Mouse (Mus musculus): ENCODE results near the gene Efcab11.
A peak's percentile ranks its signal among the peaks of the same experiment; 100 is the strongest.

Gene Efcab11

DNA sequence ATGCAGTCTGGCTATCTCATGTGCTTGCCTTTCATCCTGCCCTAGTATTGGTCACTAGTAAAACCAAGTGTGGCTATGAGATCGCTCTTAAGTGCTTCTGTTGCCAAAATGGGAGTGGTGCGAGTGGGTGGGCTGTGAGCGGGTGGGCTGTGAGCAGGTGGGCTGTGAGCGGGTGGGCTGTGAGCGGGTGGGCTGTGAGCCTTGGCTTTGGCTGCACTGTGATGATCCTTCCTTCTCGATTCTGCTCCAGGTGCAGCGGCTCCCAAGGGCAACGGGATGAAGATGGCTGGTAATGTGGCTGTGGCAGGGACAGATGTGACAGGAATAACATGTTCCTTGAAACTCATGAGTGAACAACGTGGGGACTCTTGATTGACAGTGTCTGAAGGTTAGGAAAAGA, 128.0 kb downstream of the Efcab11 start:
- no peak for DNase-seq (ENCODE audit: low spot score in 2 of 2)

DNA sequence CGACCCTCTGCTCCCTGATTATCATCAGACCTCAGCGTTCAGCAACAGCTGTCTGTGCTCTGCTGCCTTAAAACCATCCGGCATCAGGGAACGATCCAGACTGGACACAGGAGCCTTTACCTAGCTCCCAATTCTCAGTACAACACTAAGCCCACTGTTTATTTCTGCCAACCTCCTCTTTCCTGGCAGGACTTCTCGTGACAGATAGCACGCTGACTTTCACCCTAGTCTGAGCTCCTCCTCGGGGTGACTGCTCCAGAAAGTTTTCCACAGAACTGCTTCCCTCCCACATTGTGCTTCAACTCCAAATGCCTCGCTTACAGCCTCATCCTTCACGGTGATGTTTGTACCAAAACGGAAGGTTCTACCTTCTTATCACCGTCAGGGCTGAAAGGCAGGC, 131.3 kb downstream of the Efcab11 start:
- no peak for DNase-seq (ENCODE audit: low spot score in 2 of 2)

DNA sequence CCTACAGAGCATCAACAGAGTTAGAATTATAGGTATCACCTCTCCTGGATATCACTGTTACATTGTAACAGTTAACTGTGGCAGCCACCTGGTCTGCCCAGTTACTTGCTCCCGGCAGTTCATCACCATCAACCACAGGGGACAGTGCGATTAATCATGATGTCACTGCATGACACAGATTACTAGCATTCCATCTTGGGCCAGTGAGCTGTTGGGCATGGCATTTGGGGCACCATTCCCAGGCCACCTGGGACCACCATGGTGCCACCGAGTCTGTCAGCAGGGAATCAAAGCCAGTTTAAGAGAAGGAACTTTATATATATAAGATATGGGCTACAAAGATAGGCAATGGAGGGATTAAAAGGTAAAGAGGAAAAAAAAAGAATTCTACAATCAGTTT, 134.8 kb downstream of the Efcab11 start:
- DNase-seq (ENCODE audit: low spot score in 2 of 2), result no peak

DNA sequence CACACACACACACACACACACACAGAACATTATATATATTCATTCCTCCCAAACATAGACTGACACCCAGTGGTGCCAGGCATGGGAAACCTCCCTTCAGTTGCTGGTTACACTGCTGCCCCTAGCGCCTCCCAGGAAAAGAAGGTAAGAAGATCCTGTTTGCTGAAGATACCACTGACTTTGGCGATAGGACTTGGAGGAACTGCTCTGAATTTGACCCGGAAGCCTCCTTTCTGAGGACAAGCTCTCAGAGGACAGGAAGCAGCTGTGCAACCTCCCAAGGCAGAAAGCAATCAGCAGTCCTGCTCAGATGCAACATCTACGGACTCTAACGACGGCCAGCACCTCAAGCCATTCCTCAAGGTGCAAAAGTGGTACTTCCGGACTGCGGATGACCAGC, 142.6 kb downstream of the Efcab11 start:
- DNase-seq (ENCODE audit: low spot score in 2 of 2), result no peak

DNA sequence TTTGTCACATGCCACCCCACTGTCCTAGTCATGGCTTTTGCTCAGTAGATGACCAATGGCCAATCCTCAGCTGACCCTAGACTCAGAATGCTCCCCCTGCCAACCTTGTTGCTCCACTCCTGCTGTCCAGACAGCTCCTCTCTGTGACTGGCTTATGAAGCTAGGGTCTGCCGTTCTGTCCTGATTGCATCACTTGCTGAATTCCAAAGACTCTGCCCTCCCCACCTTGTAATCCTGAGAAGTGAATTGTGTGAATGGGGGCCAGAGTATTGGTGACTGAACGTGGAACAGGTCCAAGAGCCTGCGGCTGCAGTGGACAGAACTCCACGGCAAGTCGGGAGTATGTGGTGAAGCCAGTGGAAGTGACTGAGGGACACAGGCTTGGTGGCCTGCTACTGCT, 145.0 kb downstream of the Efcab11 start:
- no peak for DNase-seq (ENCODE audit: low spot score in 2 of 2)

DNA sequence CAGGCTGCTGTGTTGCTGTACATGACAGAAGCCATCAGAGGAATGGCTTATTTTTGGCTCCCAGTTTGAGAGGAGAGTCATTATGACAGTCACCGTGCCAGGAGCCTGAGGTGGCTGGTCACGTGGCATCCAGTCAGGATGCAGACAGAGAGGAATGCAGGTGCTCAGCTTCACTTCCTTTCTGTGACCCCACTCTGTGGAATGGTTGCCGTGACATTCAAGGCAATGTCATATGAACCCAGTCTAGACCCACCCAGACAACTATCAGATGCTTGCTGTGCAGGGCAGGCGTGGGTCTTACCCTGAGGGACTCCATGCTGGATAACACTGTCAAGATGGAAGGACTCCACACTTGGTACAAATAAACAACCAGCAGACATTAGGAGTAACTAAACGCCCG, 146.0 kb downstream of the Efcab11 start:
- no peak for DNase-seq (ENCODE audit: low spot score in 2 of 2)

DNA sequence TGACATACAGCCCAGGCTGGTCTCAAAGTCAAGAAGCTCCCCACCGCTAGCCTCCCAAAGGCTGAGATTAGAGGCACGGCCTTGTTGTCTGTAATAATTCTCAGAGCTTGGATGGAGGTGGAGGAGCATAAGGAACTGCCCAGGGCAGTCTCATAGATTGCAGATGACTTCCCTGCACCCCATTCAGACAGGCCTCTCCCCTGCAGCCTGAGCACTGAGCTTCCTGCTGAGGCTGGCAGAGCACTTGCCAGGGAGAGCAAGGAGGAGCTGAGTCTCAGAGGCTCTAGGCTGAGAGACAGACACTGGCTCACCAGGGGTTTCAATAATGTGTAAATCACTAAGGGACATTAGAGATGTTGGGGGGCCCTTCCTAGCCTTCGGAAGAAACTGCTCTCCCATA, 147.3 kb downstream of the Efcab11 start:
- DNase-seq (ENCODE audit: low spot score in 2 of 2), result no peak

DNA sequence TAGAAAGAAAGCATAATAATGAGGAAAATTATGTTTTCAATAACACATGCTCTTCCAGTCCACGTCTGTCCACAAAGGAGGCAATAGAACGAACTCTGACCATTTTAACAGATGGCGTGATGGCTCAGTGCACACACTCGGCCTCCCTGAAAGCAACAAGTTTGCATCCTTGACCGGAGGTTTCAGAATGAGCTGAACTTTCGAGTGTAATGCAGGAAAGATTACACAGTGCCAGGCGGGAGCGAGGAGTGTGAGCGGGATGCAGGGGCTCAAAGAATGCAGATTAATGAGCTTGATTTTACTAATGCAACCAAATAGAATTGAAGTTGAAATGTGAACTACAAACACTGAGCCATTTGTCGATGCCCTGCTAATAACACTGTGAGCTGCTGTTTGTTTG, 149.1 kb downstream of the Efcab11 start:
- DNase-seq (ENCODE audit: low spot score in 2 of 2), result no peak

DNA sequence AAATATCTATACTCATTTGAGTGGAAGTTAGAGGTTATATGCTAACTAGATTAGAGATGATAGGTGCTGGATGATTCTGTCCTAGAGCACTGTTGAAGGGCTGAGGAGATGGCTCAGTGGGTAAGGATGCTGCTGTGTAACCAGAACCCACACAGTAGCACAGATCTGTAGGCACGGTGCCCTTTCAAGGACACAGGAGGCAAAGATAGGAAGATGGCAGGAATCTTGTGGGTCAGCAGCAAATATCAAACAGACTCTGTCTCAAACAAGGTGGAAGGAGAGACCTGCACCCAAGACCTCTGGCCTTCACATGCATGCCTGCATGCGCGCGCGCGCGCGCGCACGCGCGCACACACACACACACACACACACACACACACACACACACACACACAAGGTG, 160.0 kb downstream of the Efcab11 start:
- DNase-seq (ENCODE audit: low spot score in 2 of 2), result no peak

DNA sequence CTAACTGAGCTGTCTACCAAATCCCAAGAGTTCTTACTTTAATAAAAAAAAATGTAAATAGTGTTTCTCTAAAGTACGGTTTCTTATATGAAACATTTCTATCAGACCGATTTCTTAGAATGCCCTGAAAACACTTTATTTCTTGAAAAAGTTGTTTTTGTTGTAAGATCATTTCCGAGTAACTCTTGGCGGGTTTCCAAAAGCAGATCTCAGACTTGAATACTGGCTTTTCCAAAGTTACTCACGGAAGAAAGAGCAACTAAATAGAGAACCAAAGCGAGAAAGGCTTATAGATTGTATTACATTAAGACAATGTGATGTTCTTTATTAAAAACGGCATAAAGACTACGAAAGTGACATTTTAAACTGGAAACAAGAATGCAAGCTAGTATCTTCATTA, 160.4 kb downstream of the Efcab11 start:
- DNase-seq (ENCODE audit: low spot score in 2 of 2), result no peak

DNA sequence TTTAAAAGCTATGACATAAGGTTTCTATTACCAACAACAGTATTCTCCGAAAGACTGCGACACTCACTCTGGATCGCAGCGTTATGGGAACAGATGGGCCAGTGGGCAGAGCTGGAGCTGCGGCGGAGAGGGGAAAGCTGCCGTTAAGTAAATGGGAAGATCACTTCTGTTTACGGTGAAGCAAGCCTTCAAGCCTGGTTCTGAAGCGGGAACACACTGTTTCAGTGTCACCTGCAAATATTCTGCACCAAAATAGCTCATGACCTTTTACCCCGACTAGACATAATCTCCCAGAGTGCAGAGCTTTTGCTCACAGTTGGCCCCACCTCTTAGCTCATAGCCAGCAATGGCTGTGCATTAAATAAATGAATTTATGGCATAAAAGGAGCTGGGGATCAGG, 162.9 kb downstream of the Efcab11 start:
- DNase-seq (ENCODE audit: low spot score in 2 of 2), result peak; percentile 61 to 69

DNA sequence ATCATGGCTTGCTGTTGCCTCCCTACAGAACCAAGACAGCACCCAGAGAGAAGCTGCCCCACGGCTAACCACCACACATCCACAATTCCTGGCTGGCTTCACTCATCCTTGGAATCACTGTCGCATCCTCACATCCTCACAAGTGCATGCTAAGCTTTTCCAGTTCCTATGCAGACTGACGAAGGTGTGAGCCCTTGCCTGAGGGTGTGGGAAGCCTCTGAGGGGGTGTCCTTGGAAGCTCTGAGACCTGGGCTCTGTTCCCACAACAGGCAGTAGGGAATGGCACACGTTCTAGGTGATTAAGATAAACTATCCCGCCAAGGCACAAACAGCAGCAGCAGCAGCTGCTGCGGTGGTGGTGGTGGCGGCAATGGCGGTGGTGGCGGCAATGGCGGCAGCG, 164.5 kb downstream of the Efcab11 start:
- DNase-seq (ENCODE audit: low spot score in 2 of 2), result peak; percentile 27 to 45

DNA sequence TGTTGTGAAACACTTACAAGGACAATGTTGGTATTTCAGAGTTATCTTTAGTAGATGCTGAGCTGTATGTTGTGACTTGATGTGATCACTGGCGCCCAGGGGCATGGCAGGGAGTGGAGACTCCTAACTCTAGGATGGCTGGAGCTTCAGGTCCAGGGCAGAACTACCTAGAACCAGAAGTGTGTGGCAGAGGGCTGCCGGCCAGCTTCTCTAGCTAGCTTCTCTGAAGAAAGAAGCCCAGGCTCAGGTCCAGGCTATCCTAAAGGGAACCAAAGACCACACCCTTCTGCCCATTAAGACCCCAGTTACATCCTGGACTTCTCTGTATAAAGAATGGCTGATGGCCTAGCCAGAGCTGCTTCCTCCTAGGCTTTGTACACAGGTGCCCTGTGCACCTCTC, 166.1 kb downstream of the Efcab11 start:
- DNase-seq (ENCODE audit: low spot score in 2 of 2), result no peak

DNA sequence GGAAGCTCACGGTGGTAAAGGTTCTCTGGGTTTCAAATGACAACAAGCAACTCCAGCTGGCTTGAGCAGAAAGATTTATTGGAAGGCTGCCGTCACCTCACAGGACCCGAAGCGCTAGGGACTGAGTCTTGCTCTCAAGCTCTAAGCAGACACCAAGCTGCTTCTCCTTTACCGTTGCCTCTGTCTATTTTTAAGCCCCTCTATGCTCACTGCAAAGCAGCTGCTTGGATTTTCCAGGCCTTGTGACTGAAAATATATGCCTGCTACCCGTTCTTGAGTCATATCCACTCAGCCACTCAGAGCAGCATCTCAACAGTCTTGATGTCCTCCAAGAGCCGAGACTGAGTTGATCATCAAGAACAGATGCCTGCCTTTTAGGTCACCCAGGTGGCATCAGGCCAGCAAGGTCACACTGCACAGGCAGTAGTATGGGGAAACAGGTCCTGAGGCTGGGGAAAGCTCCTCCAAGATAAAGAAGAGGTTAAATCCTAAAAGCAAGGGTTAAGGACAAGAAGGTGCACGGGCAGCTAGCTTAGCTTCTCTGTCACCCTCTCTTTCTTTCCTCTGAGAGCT, 168.1 kb downstream of the Efcab11 start:
- DNase-seq (ENCODE audit: low spot score in 2 of 2), result peak; percentile 32 to 61

DNA sequence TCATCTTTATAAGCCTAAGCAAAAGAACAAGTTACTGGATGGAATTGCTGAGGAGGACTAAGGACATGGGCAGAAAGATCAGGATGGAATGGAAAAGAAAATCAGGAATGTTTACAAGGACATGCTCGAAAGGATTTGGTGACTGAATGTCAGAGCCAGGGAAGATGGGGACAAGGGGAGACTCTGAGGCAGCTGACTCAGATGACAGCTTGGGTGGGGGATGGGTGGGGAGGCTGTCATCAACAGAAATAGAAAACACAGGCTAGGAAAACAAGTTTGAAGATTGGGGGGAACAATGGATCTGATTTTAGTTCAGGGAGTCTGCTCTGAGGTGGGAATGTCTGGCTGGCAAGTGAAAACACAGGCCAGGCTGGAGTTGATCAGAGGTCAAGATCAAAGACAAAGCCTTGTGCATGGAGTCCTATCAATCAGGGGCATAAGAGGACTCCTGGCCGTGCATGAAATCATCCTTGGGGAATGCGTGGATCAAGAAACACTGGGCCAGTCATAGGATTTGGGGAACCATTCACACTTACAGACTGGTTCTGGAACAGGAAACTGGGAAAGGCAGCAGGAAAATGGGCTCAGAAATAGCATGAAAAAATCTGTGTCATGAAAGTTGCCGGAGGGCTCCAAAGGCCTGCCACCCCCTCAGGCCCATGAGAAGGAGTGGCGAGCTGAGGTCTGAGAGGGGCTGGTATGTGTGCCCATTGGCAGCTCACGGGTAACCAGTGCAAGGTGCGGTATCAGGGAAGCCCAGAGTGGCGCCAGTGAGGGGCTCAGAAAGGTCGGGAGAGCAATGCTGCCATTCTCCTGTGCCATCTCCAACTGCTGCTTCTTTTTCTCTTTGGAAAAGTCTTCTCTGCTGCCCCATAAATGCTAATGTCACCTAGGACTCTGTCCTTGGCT, 168.9 kb downstream of the Efcab11 start:
- no peak for DNase-seq (ENCODE audit: low spot score in 2 of 2)

DNA sequence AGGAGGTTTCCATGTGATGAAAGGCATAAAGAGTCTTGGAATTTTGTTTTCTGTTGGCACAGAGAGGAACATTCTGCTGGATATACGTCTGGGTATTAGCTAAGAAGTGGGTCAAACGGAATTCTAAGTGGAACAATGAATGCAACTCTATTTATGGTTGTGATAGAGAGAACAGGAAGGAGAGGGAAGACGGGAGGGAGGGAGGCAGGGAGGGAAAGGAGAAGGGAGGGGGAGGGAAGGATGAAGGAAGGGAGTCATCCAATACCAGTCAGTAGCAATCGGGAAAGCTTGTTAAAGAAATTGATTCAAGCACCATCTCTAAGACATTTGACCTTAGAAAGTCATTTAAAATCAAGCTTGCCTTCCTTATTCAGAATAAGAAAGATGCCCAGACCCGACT, 172.0 kb downstream of the Efcab11 start:
- no peak for DNase-seq (ENCODE audit: low spot score in 2 of 2)

DNA sequence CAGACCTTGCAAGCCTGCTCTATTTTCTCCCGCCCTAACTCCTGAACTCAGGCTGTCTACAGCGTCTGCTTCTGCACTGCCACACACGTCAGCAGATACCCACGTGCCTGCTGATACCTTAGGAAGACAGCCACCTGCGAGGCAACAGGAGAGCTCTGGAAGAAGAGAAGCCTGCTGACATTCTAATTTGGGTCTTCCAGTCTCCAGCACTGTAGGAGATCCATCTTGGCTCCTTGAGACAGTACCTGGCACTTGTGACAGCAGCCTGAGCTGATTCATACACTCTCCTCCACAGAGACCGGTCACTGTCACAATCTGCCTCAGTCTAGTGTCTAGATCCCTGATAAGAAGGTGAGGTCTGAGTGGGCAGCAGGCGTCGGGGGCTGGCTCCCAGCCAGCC, 182.0 kb downstream of the Efcab11 start:
- DNase-seq (ENCODE audit: low spot score in 2 of 2), result no peak

DNA sequence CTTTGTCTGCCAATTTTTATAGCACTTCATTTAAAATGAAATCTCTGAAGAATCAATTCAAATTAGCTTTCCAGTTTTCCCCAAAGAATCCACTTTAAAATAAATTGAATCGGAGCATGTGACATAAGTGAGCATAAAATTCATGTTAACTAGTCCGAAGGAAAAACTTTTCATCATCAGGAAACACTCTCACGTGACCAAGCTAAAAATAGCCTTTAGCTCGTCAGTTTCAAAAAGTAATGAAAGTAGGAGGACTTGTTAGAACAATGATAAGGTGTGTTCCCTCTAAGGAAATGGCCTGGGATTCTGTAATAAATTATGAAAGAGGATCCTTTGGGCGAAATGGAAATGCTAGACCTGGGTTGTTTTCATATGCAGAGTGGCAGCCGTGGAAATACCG, 183.9 kb downstream of the Efcab11 start:
- DNase-seq (ENCODE audit: low spot score in 2 of 2), result no peak

DNA sequence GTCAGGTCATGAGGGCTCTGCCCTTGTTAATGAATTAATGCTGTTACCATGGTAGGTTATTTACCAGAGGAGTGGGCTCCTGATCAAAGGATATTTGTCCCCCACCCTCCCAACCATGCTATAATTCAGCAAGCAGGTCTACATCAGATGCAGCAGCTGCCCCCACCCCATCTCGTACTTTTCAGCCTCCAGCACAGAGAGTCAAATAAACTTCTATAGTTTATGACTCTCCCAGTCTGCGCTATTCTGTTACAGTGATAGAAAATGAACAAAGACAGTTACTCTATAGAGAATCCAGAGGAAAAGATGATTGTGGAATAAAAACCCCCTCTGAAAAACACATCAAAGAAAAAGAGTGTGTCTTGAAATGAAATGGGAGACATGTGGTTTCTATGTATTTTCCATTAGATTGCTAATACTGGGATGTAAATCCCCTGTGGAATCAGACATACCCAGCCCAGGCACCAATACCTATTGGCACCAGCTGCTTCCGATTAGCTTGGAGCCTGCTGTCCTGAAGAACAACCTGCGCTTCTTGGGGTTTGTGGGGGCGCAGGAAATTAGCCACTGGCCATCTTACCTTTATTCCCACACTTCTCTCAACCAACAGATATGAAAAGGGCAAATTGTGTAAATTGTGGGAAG, 184.7 kb downstream of the Efcab11 start:
- no peak for DNase-seq (ENCODE audit: low spot score in 2 of 2)

DNA sequence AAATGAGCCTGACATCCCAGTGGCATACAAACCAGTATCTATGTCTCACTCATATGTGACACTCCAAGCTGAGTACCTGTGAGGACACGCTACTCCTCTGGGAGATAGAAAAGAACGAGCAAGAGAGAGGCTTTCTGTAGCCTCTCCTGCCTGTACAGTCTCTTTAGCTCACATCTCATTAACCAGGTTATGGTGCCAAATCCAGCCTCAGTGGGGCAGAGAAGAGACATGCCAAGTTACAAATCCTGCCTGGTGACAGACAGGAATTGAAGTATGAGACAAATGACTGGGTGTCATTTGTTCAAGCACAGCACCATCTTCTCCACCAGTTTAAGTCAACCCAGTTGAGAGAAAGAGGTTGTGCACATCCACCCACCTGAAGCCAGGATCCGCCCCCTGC, 190.2 kb downstream of the Efcab11 start:
- DNase-seq (ENCODE audit: low spot score in 2 of 2), result no peak

DNA sequence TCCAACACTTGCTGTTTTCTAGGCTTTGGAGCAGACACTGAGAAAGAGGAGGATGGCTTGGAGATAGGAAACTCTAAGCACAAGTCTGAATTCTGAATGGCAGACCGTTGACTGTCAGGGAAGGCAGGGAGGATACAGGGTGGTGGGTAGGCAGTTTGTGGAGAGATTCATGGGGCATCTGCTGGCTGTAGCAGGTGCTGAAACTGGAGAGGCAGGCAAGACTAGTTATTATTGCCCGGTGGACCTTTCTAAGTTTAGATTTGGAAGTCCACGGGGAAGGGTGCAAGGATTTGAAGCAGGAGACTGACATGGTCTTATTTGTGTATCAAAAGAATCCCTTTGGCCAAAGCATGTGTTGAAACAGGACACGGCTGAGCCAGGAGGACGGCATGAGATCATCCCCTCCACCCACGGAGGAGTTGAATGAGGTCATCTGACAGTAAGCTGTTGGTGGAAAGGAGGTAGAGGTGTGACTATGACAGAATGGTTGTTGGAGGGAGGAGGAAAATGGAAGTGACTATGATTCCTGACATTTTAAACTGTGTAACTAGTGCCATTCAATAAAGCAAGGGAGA, 197.7 kb downstream of the Efcab11 start:
- no peak for DNase-seq (ENCODE audit: low spot score in 2 of 2)

DNA sequence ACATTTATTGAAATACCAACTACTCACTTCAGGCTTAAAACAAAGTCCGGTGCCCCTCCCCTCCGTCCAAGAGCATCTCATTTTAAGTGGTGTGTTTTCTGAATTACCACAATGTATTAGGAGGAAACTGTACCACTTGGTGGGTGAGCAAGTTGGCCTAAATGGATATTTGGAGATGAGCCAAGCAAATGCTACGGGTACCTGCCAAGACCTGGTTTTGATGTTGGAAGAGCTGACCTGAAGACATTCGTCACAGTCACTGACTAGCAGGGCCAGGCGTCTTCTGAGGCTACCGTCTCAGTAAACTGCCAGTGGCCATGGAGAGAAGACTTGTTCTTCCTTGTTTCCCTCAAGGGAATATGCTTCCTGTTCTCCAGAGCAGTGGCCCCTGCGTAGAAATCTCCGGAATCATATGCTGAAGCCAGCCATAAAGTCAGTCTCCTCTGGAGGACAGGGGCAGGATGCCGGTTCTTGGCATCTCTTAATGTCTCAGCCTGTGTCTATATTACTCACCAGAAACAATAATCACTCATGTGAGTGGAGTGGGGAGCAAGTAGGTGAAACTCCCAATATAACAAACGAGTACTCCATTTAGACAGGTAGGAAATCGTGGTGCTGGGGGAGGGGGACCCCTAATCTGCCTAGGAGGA, 198.7 kb downstream of the Efcab11 start:
- no peak for DNase-seq (ENCODE audit: low spot score in 2 of 2)

Measured in frontal cortex, postnatal 36 days (tissue).